Mouse (Mus musculus): ENCODE results near the gene Syt13.

GRCm38 (mm10) chr2:92870139-92870836 lies 44.6 kb upstream of the Syt13 start:
- no peak for TF ChIP-seq POLR2A (IDR thresholded peaks at IDR 0.05; ENCODE audit: low read depth, low read length)
- no peak for TF ChIP-seq CTCF (conservative IDR thresholded peaks at IDR 0.05; ENCODE audit: insufficient read depth, insufficient read length, low read depth, low read length)

Data from kidney, adult 2 months (tissue).